Comparison of ENCODE assay signal across 23 mouse cellular contexts in the genomic region with DNA sequence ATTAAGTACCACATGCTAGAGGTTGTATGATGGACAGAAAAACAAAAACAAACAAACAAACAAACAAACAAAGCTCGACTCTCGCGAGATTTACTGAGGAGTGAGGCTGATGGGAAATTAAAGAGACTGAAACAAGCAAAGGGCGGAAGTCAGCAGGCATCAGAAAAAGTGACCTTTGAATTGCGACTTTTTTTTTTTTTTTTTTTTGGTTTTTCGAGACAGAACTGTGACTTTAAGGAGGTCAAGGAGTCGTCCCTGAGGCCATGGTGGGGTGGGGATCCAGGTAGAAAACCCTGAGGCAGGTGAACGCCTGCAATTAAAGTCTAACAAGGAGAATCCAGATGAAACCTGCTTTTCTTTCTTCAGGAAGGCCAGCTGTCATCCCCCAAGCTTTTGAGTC. TPM values are rescaled to one million over a fixed set of nuclear protein-coding genes. Genes with fewer than 3 reads are reported as not detected.
A peak's percentile ranks its signal among the peaks of the same experiment; 100 is the strongest.
DNase-seq lines count a peak whose midpoint lies in the region; ATAC-seq and TF ChIP-seq lines count a peak whose summit lies in the region.
"Had no signal": no experiment of that assay in that cellular context is flagged by ENCODE, and none has a peak within 500 bp of the region (broad histone marks: within the 10 kb centered on the region; RNA-seq: fewer than 3 reads in every experiment).

No protein-coding gene starts in this region.

- no peaks in the 10 kb centered on the region for H3K36me3 ChIP-seq in midbrain, embryonic 11.5 days (ENCODE audit: control insufficient read depth, insufficient read depth, low read length)
- no peaks in the 10 kb centered on the region for H3K36me3 ChIP-seq in midbrain, embryonic 14.5 days (ENCODE audit: control insufficient read depth, insufficient read depth, low read length)
- H3K36me3 ChIP-seq in CH12.LX (replicated peaks in 1 of 2; ENCODE audit: control insufficient read depth in 1 of 2, insufficient read depth in 1 of 2, low read length in 1 of 2) (no peaks in the 10 kb centered on the region), ES-E14 (ENCODE audit: control insufficient read depth, insufficient read depth, low read length, poor library complexity, severe bottlenecking) (no peaks in the 10 kb centered on the region)
- H3K36me3 ChIP-seq in neural tube, embryonic 15.5 days: no peaks in the 10 kb centered on the region
- H3K36me3 ChIP-seq: forebrain, embryonic 10.5 days; hindbrain, embryonic 12.5 days; hindbrain, embryonic 15.5 days had no signal

- ATAC-seq in midbrain, embryonic 11.5 days (ENCODE audit: low FRiP score): no peak
- no peak for ATAC-seq in midbrain, embryonic 14.5 days (ENCODE audit: low FRiP score, low TSS enrichment)
- ATAC-seq in neural tube, embryonic 15.5 days (ENCODE audit: low FRiP score): no peak
- ATAC-seq: activated CD4-positive, CD25-positive, alpha-beta regulatory T cell, adult 4 months; CD4-positive, CD25-positive, alpha-beta regulatory T cell, adult 4 months; forebrain, embryonic 13.5 days; forebrain, embryonic 16.5 days had no signal

- no peak for TF ChIP-seq RAD21 in CH12.LX (IDR thresholded peaks at IDR 0.05; ENCODE audit: low read depth, low read length)

- no peak for TF ChIP-seq EP300 in CH12.LX (IDR thresholded peaks at IDR 0.05; ENCODE audit: low read length)

- H3K79me2 ChIP-seq in CH12.LX (replicated peaks; ENCODE audit: control insufficient read depth, extremely low read depth, insufficient read depth, poor library complexity, severe bottlenecking): no peaks in the 10 kb centered on the region

- dilution Hi-C loops in CH12.LX (cut with MboI; ENCODE audit: extremely low pct_ligation_motif_present, extremely low pct_unique_long_range_greater_than_20kb, low sequenced_read_pairs): no loop called here

- in situ Hi-C loops in CH12.LX (cut with MboI; ENCODE audit: low pct_ligation_motif_present, low pct_unique_long_range_greater_than_20kb, low sequenced_read_pairs): loop anchor here (25.0 kb wide), 1 partner anchor 690 kb away; a partner anchor contains a TSS
- in situ Hi-C loops in ES-E14 (cut with MboI; ENCODE audit: low sequenced_read_pairs in 2 of 2, unreplicated experiment in 2 of 2): no loop called here

- H3K9ac ChIP-seq in midbrain, embryonic 11.5 days (ENCODE audit: low read length): no peak overlapping the region
- no peak overlapping the region for H3K9ac ChIP-seq in midbrain, embryonic 14.5 days (replicated peaks; ENCODE audit: low read length)
- peak overlapping the region; percentile 47; the same call in 1 of the 2 replicates for H3K9ac ChIP-seq in CH12.LX (ENCODE audit: insufficient read depth, low read depth)
- H3K9ac ChIP-seq in ES-E14 (ENCODE audit: insufficient read depth, low read depth, low read length, poor library complexity, severe bottlenecking): no peak overlapping the region
- no peak overlapping the region for H3K9ac ChIP-seq in neural tube, embryonic 15.5 days (replicated peaks)
- H3K9ac ChIP-seq: forebrain, embryonic 13.5 days; hindbrain, embryonic 12.5 days; hindbrain, embryonic 15.5 days had no signal

- DNase-seq in midbrain, embryonic 11.5 days (ENCODE audit: low spot score, missing footprints): peak; percentile 14
- DNase-seq in midbrain, embryonic 14.5 days: no peak
- DNase-seq in CH12.LX (ENCODE audit: extremely low read depth) (peak; percentile 71), ES-E14 (ENCODE audit: low read depth, low spot score) (peak; percentile 40), ZHBTc4 (ENCODE audit: low read depth, low spot score) (peak; percentile 75)
- DNase-seq in lung, postnatal 10 days: no peak
- DNase-seq in lung, adult 18-20 months: no peak
- DNase-seq: adrenal gland, adult 8-10 months; adrenal gland, postnatal 25 days; cerebellum, adult 18-20 months; cerebellum, adult 9-10 months; cerebellum, postnatal 14 days; gastrocnemius, postnatal 10 days; heart, adult 11 months had no signal

- H3K27ac ChIP-seq in midbrain, embryonic 11.5 days (ENCODE audit: low read depth, low read length): no peak overlapping the region
- H3K27ac ChIP-seq in midbrain, embryonic 14.5 days (replicated peaks; ENCODE audit: low read depth, low read length): no peak overlapping the region
- H3K27ac ChIP-seq in CH12.LX (ENCODE audit: insufficient read depth, low read depth) (peak overlapping the region; percentile 31; the same call in 1 of the 2 replicates), ES-E14 (ENCODE audit: insufficient read depth, low read depth, low read length, poor library complexity, severe bottlenecking) (no peak overlapping the region)
- H3K27ac ChIP-seq in neural tube, embryonic 15.5 days (replicated peaks): no peak overlapping the region
- H3K27ac ChIP-seq: forebrain, embryonic 10.5 days; forebrain, embryonic 13.5 days; hindbrain, embryonic 12.5 days; hindbrain, embryonic 15.5 days had no signal

- no peak overlapping the region for H3K4me2 ChIP-seq in midbrain, embryonic 11.5 days
- no peak overlapping the region for H3K4me2 ChIP-seq in midbrain, embryonic 14.5 days (ENCODE audit: low read length)
- H3K4me2 ChIP-seq in CH12.LX (ENCODE audit: insufficient read depth, low read depth, poor library complexity, severe bottlenecking): peak overlapping the region; percentile 67
- H3K4me2 ChIP-seq in neural tube, embryonic 15.5 days: no peak overlapping the region
- H3K4me2 ChIP-seq: forebrain, embryonic 13.5 days; heart, embryonic 11.5 days; hindbrain, embryonic 12.5 days; hindbrain, embryonic 15.5 days had no signal

- TF ChIP-seq POLR2A in CH12.LX (IDR thresholded peaks at IDR 0.05; ENCODE audit: low read depth, low read length): peak; percentile 44; the same call in 1 of the 2 replicates

- H3K9me3 ChIP-seq in midbrain, embryonic 11.5 days (ENCODE audit: control insufficient read depth, low read length): no peaks in the 10 kb centered on the region
- no peaks in the 10 kb centered on the region for H3K9me3 ChIP-seq in midbrain, embryonic 14.5 days (ENCODE audit: control insufficient read depth, low read length)
- H3K9me3 ChIP-seq in CH12.LX (replicated peaks; ENCODE audit: low read length): no peaks in the 10 kb centered on the region
- H3K9me3 ChIP-seq in ES-E14 (ENCODE audit: control insufficient read depth, insufficient read depth, low read depth, low read length): no peaks in the 10 kb centered on the region
- H3K9me3 ChIP-seq in neural tube, embryonic 15.5 days (replicated peaks): no peaks in the 10 kb centered on the region
- H3K9me3 ChIP-seq: forebrain, embryonic 10.5 days; forebrain, embryonic 13.5 days; hindbrain, embryonic 12.5 days; hindbrain, embryonic 15.5 days had no signal

- H3K27me3 ChIP-seq in midbrain, embryonic 11.5 days (ENCODE audit: control insufficient read depth, insufficient read depth, low read length): no peaks in the 10 kb centered on the region
- H3K27me3 ChIP-seq in midbrain, embryonic 14.5 days (ENCODE audit: control insufficient read depth, insufficient read depth, low read length): no peaks in the 10 kb centered on the region
- no peaks in the 10 kb centered on the region for H3K27me3 ChIP-seq in CH12.LX (replicated peaks)
- no peaks in the 10 kb centered on the region for H3K27me3 ChIP-seq in neural tube, embryonic 15.5 days (replicated peaks)
- H3K27me3 ChIP-seq: forebrain, embryonic 13.5 days; hindbrain, embryonic 12.5 days had no signal

- no peak for TF ChIP-seq CTCF in CH12.LX (conservative IDR thresholded peaks at IDR 0.05 in 1 of 2, IDR thresholded peaks at IDR 0.05 in 1 of 2; ENCODE audit: low read depth in 2 of 2, low read length in 2 of 2)

- no peak overlapping the region for H3K4me3 ChIP-seq in midbrain, embryonic 11.5 days (ENCODE audit: low read depth, low read length)
- H3K4me3 ChIP-seq in midbrain, embryonic 14.5 days (replicated peaks; ENCODE audit: low read depth, low read length): no peak overlapping the region
- H3K4me3 ChIP-seq in CH12.LX (replicated peaks in 1 of 3; ENCODE audit: low read depth in 2 of 3, low read length in 2 of 3, poor library complexity in 1 of 3) (peak overlapping the region in 2 of 3 experiments; percentile 39 to 47), ES-E14 (ENCODE audit: insufficient read depth in 1 of 2, low read depth in 1 of 2, low read length in 2 of 2, poor library complexity in 1 of 2, severe bottlenecking in 1 of 2) (no peak overlapping the region)
- no peak overlapping the region for H3K4me3 ChIP-seq in neural tube, embryonic 15.5 days (replicated peaks)
- H3K4me3 ChIP-seq: forebrain, embryonic 10.5 days; forebrain, embryonic 13.5 days; hindbrain, embryonic 12.5 days; hindbrain, embryonic 15.5 days had no signal

- no peaks in the 10 kb centered on the region for H3K4me1 ChIP-seq in midbrain, embryonic 11.5 days (ENCODE audit: control insufficient read depth, insufficient read depth, low read length)
- no peaks in the 10 kb centered on the region for H3K4me1 ChIP-seq in midbrain, embryonic 14.5 days (ENCODE audit: control insufficient read depth, insufficient read depth, low read length)
- H3K4me1 ChIP-seq in CH12.LX (ENCODE audit: control insufficient read depth in 1 of 2, insufficient read depth in 2 of 2) (peaks cover 2 to 42% of the 10 kb centered on the region in 2 experiments; a peak in 3 of 4 replicates), ES-E14 (ENCODE audit: control insufficient read depth in 2 of 2, insufficient read depth in 2 of 2, low read length in 2 of 2, poor library complexity in 1 of 2) (no peaks in the 10 kb centered on the region)
- H3K4me1 ChIP-seq in neural tube, embryonic 15.5 days: no peaks in the 10 kb centered on the region
- H3K4me1 ChIP-seq: forebrain, embryonic 13.5 days; hindbrain, embryonic 15.5 days had no signal

- WGBS in midbrain, embryonic 11.5 days: 74% methylated on average over 8 of the region's 8 CpGs
- WGBS in midbrain, embryonic 14.5 days: 76% methylated on average over 8 of the region's 8 CpGs
- WGBS in neural tube, embryonic 15.5 days: 74% methylated on average over 8 of the region's 8 CpGs

TF ChIP-seq in ES-E14, 5 proteins besides CTCF, POLR2A, EP300 and RAD21 (continues in another document):
- no peak for TF ChIP-seq MAFK (IDR thresholded peaks at IDR 0.05; ENCODE audit: insufficient read depth, low read depth, low read length)

RNA-seq across cellular contexts. Expression of a gene that starts 27.1 kb away (rescaled TPM):
- 37.1 and 38.7 TPM in 2 replicates for polyA plus RNA-seq in midbrain, embryonic 11.5 days (2014; fragmentation: Nextera tagmentation; extraction: Ambion mirVana)
- 19.3 and 26.2 TPM in 2 replicates for polyA plus RNA-seq in midbrain, embryonic 14.5 days (2014; fragmentation: Nextera tagmentation; extraction: Ambion mirVana)
- total RNA-seq in CH12.LX (2012; rRNA removed) (11.3 and 16.8 TPM in 2 replicates), CH12.LX (2014; rRNA removed) (21.9 and 23.0 TPM in 2 replicates), ES-E14 (2012; rRNA removed) (6.4 and 9.8 TPM in 2 replicates)
- 16.9 and 18.0 TPM in 2 replicates for polyA plus RNA-seq in CH12.LX (2012; ENCODE audit: insufficient read length, low read depth)
- polyA plus RNA-seq in neural tube, embryonic 15.5 days (2015; fragmentation: Nextera tagmentation; extraction: Ambion mirVana): 19.7 and 20.7 TPM in 2 replicates

RNA-seq across cellular contexts. Expression of a gene that starts 34.3 kb away (rescaled TPM):
- 3.2 and 4.2 TPM in 2 replicates for polyA plus RNA-seq in midbrain, embryonic 11.5 days (2014; fragmentation: Nextera tagmentation; extraction: Ambion mirVana)
- polyA plus RNA-seq in midbrain, embryonic 14.5 days (2014; fragmentation: Nextera tagmentation; extraction: Ambion mirVana): 14.5 and 21.4 TPM in 2 replicates
- total RNA-seq in CH12.LX (2012; rRNA removed) (3.1 and 5.0 TPM in 2 replicates), CH12.LX (2014; rRNA removed) (6.2 and 8.7 TPM in 2 replicates), ES-E14 (2012; rRNA removed) (2.4 and 4.0 TPM in 2 replicates)
- polyA plus RNA-seq in CH12.LX (2012; ENCODE audit: insufficient read length, low read depth): 3.5 and 6.2 TPM in 2 replicates
- polyA plus RNA-seq in neural tube, embryonic 15.5 days (2015; fragmentation: Nextera tagmentation; extraction: Ambion mirVana): 10.6 and 11.0 TPM in 2 replicates

Comparison
In these comparisons a context has a peak if more than half of its experiments do, and no peak if none do; other contexts are left out.
1. DNase-seq: peak in midbrain, embryonic 11.5 days (single experiment), CH12.LX (single experiment), ES-E14 (single experiment) and ZHBTc4 (single experiment); none in midbrain, embryonic 14.5 days (single experiment), lung, postnatal 10 days (single experiment) and lung, adult 18-20 months (0 of 2).
2. H3K4me3 ChIP-seq: peak in CH12.LX (2 of 3); none in midbrain, embryonic 11.5 days (single experiment), midbrain, embryonic 14.5 days (single experiment), ES-E14 (0 of 2) and neural tube, embryonic 15.5 days (single experiment).